Mouse (Mus musculus) olfactory bulb, adult 2 months (tissue): Measurements from ENCODE around the gene Ncoa3. TPM values are rescaled to one million over a fixed set of nuclear protein-coding genes. Genes with fewer than 3 reads are reported as not detected.

ENCODE experiments used
- H3K27ac ChIP-seq: fragments of 200-500 bp; 2 replicates; pipeline ENCODE4 v1.5.1; 2012; ENCODE audit warnings: low read depth, low read length; ENCODE audit not compliant: insufficient read depth
- H3K4me1 ChIP-seq: fragments of 200-500 bp; 2 replicates; pipeline ENCODE4 v1.6.1; 2012; ENCODE audit warnings: low read length; ENCODE audit not compliant: control insufficient read depth, insufficient read depth
- H3K4me3 ChIP-seq: fragments of 200-500 bp; 2 replicates; pipeline ENCODE4 v1.5.1; 2012; ENCODE audit warnings: mild to moderate bottlenecking, low read depth, low read length, moderate library complexity; ENCODE audit not compliant: insufficient read depth
- CTCF ChIP-seq: fragments of 200-500 bp; IDR thresholded peaks from 2 replicates; pipeline ENCODE4 v1.5.1; 2012; ENCODE audit warnings: low read depth, mild to moderate bottlenecking, low read length, moderate library complexity; ENCODE audit not compliant: insufficient read depth
- POLR2A ChIP-seq: fragments of 200-500 bp; IDR thresholded peaks from 2 replicates; pipeline ENCODE4 v1.6.1; 2012; ENCODE audit warnings: mild to moderate bottlenecking, low read depth, low read length, moderate library complexity; ENCODE audit not compliant: insufficient read depth
- WGBS: fragments of 180-500 bp; shearing (Covaris S2); methylation state at CpG from one replicate; pipeline ENCODE4 v1.1.7; 2018; 5-methylcytosine and 5-hydroxymethylcytosine counted together
- polyA plus RNA-seq: library from polyadenylated mRNA; stranded (reverse); fragments of >200 nt; gene quantifications from 2 replicates; pipeline ENCODE4 v1.2.4, GENCODE M21; 2012; ENCODE audit warnings: low replicate concordance; ENCODE audit not compliant: missing spikeins, insufficient read depth, insufficient read length

The Ncoa3 gene
- polyA plus RNA-seq, 1 experiment, result not detected

- Histone ChIP-seq H3K4me1 (peaks cover 22% of the 10 kb centered on the region), H3K27ac (no peak overlapping the region), H3K4me3 (no peak overlapping the region)
- TF ChIP-seq POLR2A (no peak), CTCF (no peak)
- WGBS, result 58% methylated on average over 16 of the region's 16 CpGs
Observed at GRCm38 (mm10) chr2:165982512-165983389, 9.7 kb upstream of the Ncoa3 start.

- Histone ChIP-seq H3K4me3 (no peak overlapping the region), H3K4me1 (peaks cover 22% of the 10 kb centered on the region), H3K27ac (no peak overlapping the region)
- WGBS, result 100% methylated on average over 1 of the region's 1 CpGs
- no peak for TF ChIP-seq CTCF
- TF ChIP-seq POLR2A, result no peak
Observed at GRCm38 (mm10) chr2:165984318-165984717, 8.1 kb upstream of the Ncoa3 start.

- no peak for TF ChIP-seq POLR2A
- no peak for TF ChIP-seq CTCF
- H3K4me3 ChIP-seq, result no peak overlapping the region
- WGBS, result 96% methylated on average over 6 of the region's 6 CpGs
- peaks cover 22% of the 10 kb centered on the region for H3K4me1 ChIP-seq
- H3K27ac ChIP-seq, result no peak overlapping the region
Observed at GRCm38 (mm10) chr2:165984891-165985290, 7.5 kb upstream of the Ncoa3 start.

GRCm38 (mm10) chr2:165985581-165985980 is 6.9 kb upstream of the Ncoa3 start:
- 94% methylated on average over 11 of the region's 11 CpGs for WGBS
- Histone ChIP-seq H3K4me1 (peaks cover 20% of the 10 kb centered on the region), H3K4me3 (no peak overlapping the region), H3K27ac (no peak overlapping the region)
- no peak for TF ChIP-seq CTCF

- TF ChIP-seq CTCF, result no peak
- 2% methylated on average over 23 of the region's 23 CpGs for WGBS
- Histone ChIP-seq H3K4me1 (peaks cover 17% of the 10 kb centered on the region), H3K27ac (peak overlapping the region; percentile 70), H3K4me3 (peak overlapping the region; percentile 52)
Observed at GRCm38 (mm10) chr2:165986921-165987453, 5.4 kb upstream of the Ncoa3 start.

GRCm38 (mm10) chr2:165993173-165993900 is 901 bp downstream of the Ncoa3 start:
- peaks cover 5% of the 10 kb centered on the region for H3K4me1 ChIP-seq
- H3K27ac ChIP-seq, result peak overlapping the region; percentile 65
- TF ChIP-seq POLR2A (no peak), CTCF (no peak)
- WGBS, result 2% methylated on average over 35 of the region's 35 CpGs
- H3K4me3 ChIP-seq, result peak overlapping the region; percentile 72

GRCm38 (mm10) chr2:165994341-165994740 is 1.9 kb downstream of the Ncoa3 start:
- peaks cover 7% of the 10 kb centered on the region for H3K4me1 ChIP-seq
- WGBS, result 83% methylated on average over 4 of the region's 4 CpGs
- no peak overlapping the region for H3K4me3 ChIP-seq
- no peak for TF ChIP-seq POLR2A
- no peak for TF ChIP-seq CTCF
- no peak overlapping the region for H3K27ac ChIP-seq

GRCm38 (mm10) chr2:165995711-165996110 is 3.3 kb downstream of the Ncoa3 start:
- H3K27ac ChIP-seq, result no peak overlapping the region
- no peak overlapping the region for H3K4me3 ChIP-seq
- TF ChIP-seq CTCF, result no peak
- no peak for TF ChIP-seq POLR2A
- H3K4me1 ChIP-seq, result peaks cover 7% of the 10 kb centered on the region
- 88% methylated on average over 8 of the region's 8 CpGs for whole genome bisulfite sequencing

GRCm38 (mm10) chr2:165996130-165996529 is 3.7 kb downstream of the Ncoa3 start:
- no peak for TF ChIP-seq POLR2A
- no peak for TF ChIP-seq CTCF
- no peak overlapping the region for H3K27ac ChIP-seq
- 76% methylated on average over 4 of the region's 4 CpGs for WGBS
- H3K4me3 ChIP-seq, result no peak overlapping the region
- H3K4me1 ChIP-seq, result peaks cover 7% of the 10 kb centered on the region
